Mouse (Mus musculus): ENCODE results near the gene Il10ra. TPM values are rescaled to one million over a fixed set of nuclear protein-coding genes. Genes with fewer than 3 reads are reported as not detected.

Gene Il10ra
- polyA plus RNA-seq, 1 experiment from 2014 or later, result 1.1 TPM

GRCm38 (mm10) chr9:45255431-45255830, 13.5 kb downstream of the Il10ra start:
- Histone ChIP-seq H3K4me3 (ENCODE audit: low read depth, low read length) (no peak overlapping the region), H3K9ac (ENCODE audit: low read length) (no peak overlapping the region), H3K4me1 (replicated peaks; ENCODE audit: control insufficient read depth, insufficient read depth) (no peaks in the 10 kb centered on the region), H3K27me3 (ENCODE audit: control insufficient read depth, insufficient read depth, low read length) (no peaks in the 10 kb centered on the region), H3K27ac (replicated peaks) (no peak overlapping the region), H3K36me3 (ENCODE audit: control insufficient read depth, insufficient read depth, low read length) (no peaks in the 10 kb centered on the region), H3K4me2 (replicated peaks; ENCODE audit: low read depth) (no peak overlapping the region), H3K9me3 (ENCODE audit: control insufficient read depth, low read length) (no peaks in the 10 kb centered on the region)
- TF ChIP-seq CTCF (IDR thresholded peaks at IDR 0.05; ENCODE audit: low read depth), result no peak
- TF ChIP-seq EP300 (optimal IDR thresholded peaks at IDR 0.05), result no peak
- WGBS, result 79% methylated on average over 4 of the region's 4 CpGs
- DNase-seq (ENCODE audit: low spot score) (no peak), ATAC-seq (ENCODE audit: low FRiP score, low TSS enrichment) (no peak)

- DNase-seq (ENCODE audit: low spot score), result no peak
- no peak for ATAC-seq (ENCODE audit: low FRiP score, low TSS enrichment)
- Histone ChIP-seq H3K27ac (replicated peaks) (no peak overlapping the region), H3K9me3 (ENCODE audit: control insufficient read depth, low read length) (no peaks in the 10 kb centered on the region), H3K4me2 (replicated peaks; ENCODE audit: low read depth) (no peak overlapping the region), H3K9ac (ENCODE audit: low read length) (no peak overlapping the region), H3K4me3 (ENCODE audit: low read depth, low read length) (no peak overlapping the region), H3K36me3 (ENCODE audit: control insufficient read depth, insufficient read depth, low read length) (no peaks in the 10 kb centered on the region), H3K27me3 (ENCODE audit: control insufficient read depth, insufficient read depth, low read length) (no peaks in the 10 kb centered on the region), H3K4me1 (replicated peaks; ENCODE audit: control insufficient read depth, insufficient read depth) (no peaks in the 10 kb centered on the region)
- no peak for TF ChIP-seq EP300 (optimal IDR thresholded peaks at IDR 0.05)
- no peak for TF ChIP-seq CTCF (IDR thresholded peaks at IDR 0.05; ENCODE audit: low read depth)
- WGBS, result 61% methylated on average over 4 of the region's 4 CpGs
Observed at GRCm38 (mm10) chr9:45254605-45255004, 14.3 kb downstream of the Il10ra start.

GRCm38 (mm10) chr9:45254021-45254420, 14.9 kb downstream of the Il10ra start:
- ATAC-seq (ENCODE audit: low FRiP score, low TSS enrichment), result no peak
- WGBS, result 55% methylated on average over 6 of the region's 6 CpGs
- DNase-seq (ENCODE audit: low spot score), result no peak
- Histone ChIP-seq H3K9me3 (ENCODE audit: control insufficient read depth, low read length) (no peaks in the 10 kb centered on the region), H3K4me1 (replicated peaks; ENCODE audit: control insufficient read depth, insufficient read depth) (no peaks in the 10 kb centered on the region), H3K9ac (ENCODE audit: low read length) (no peak overlapping the region), H3K36me3 (ENCODE audit: control insufficient read depth, insufficient read depth, low read length) (no peaks in the 10 kb centered on the region), H3K27me3 (ENCODE audit: control insufficient read depth, insufficient read depth, low read length) (no peaks in the 10 kb centered on the region), H3K4me3 (ENCODE audit: low read depth, low read length) (no peak overlapping the region), H3K27ac (replicated peaks) (no peak overlapping the region), H3K4me2 (replicated peaks; ENCODE audit: low read depth) (no peak overlapping the region)
- TF ChIP-seq EP300 (optimal IDR thresholded peaks at IDR 0.05) (no peak), CTCF (IDR thresholded peaks at IDR 0.05; ENCODE audit: low read depth) (no peak)

GRCm38 (mm10) chr9:45252395-45252794, 16.6 kb downstream of the Il10ra start:
- ATAC-seq (ENCODE audit: low FRiP score, low TSS enrichment), result no peak
- Histone ChIP-seq H3K4me3 (ENCODE audit: low read depth, low read length) (no peak overlapping the region), H3K9me3 (ENCODE audit: control insufficient read depth, low read length) (no peaks in the 10 kb centered on the region), H3K27me3 (ENCODE audit: control insufficient read depth, insufficient read depth, low read length) (no peaks in the 10 kb centered on the region), H3K4me1 (replicated peaks; ENCODE audit: control insufficient read depth, insufficient read depth) (no peaks in the 10 kb centered on the region), H3K9ac (ENCODE audit: low read length) (no peak overlapping the region), H3K27ac (replicated peaks) (no peak overlapping the region), H3K36me3 (ENCODE audit: control insufficient read depth, insufficient read depth, low read length) (no peaks in the 10 kb centered on the region), H3K4me2 (replicated peaks; ENCODE audit: low read depth) (no peak overlapping the region)
- 68% methylated on average over 6 of the region's 6 CpGs for WGBS
- TF ChIP-seq CTCF (IDR thresholded peaks at IDR 0.05; ENCODE audit: low read depth), result no peak
- no peak for TF ChIP-seq EP300 (optimal IDR thresholded peaks at IDR 0.05)
- DNase-seq (ENCODE audit: low spot score), result no peak

GRCm38 (mm10) chr9:45251990-45252389, 17.0 kb downstream of the Il10ra start:
- no peak overlapping the region for H3K4me2 ChIP-seq (replicated peaks; ENCODE audit: low read depth)
- no peaks in the 10 kb centered on the region for H3K27me3 ChIP-seq (ENCODE audit: control insufficient read depth, insufficient read depth, low read length)
- no peak for ATAC-seq (ENCODE audit: low FRiP score, low TSS enrichment)
- no peak overlapping the region for H3K4me3 ChIP-seq (ENCODE audit: low read depth, low read length)
- no peaks in the 10 kb centered on the region for H3K36me3 ChIP-seq (ENCODE audit: control insufficient read depth, insufficient read depth, low read length)
- H3K9ac ChIP-seq (ENCODE audit: low read length), result no peak overlapping the region
- H3K27ac ChIP-seq (replicated peaks), result no peak overlapping the region
- 66% methylated on average over 4 of the region's 4 CpGs for WGBS
- no peak for DNase-seq (ENCODE audit: low spot score)
- TF ChIP-seq CTCF (IDR thresholded peaks at IDR 0.05; ENCODE audit: low read depth) (no peak), EP300 (optimal IDR thresholded peaks at IDR 0.05) (no peak)
- H3K4me1 ChIP-seq (replicated peaks; ENCODE audit: control insufficient read depth, insufficient read depth), result no peaks in the 10 kb centered on the region
- H3K9me3 ChIP-seq (ENCODE audit: control insufficient read depth, low read length), result no peaks in the 10 kb centered on the region

GRCm38 (mm10) chr9:45251281-45251680, 17.7 kb downstream of the Il10ra start:
- Histone ChIP-seq H3K9me3 (ENCODE audit: control insufficient read depth, low read length) (no peaks in the 10 kb centered on the region), H3K27ac (replicated peaks) (no peak overlapping the region), H3K36me3 (ENCODE audit: control insufficient read depth, insufficient read depth, low read length) (no peaks in the 10 kb centered on the region), H3K4me2 (replicated peaks; ENCODE audit: low read depth) (no peak overlapping the region), H3K4me3 (ENCODE audit: low read depth, low read length) (no peak overlapping the region), H3K9ac (ENCODE audit: low read length) (no peak overlapping the region), H3K27me3 (ENCODE audit: control insufficient read depth, insufficient read depth, low read length) (no peaks in the 10 kb centered on the region), H3K4me1 (replicated peaks; ENCODE audit: control insufficient read depth, insufficient read depth) (no peaks in the 10 kb centered on the region)
- WGBS, result 72% methylated on average over 3 of the region's 3 CpGs
- DNase-seq (ENCODE audit: low spot score) (no peak), ATAC-seq (ENCODE audit: low FRiP score, low TSS enrichment) (no peak)
- TF ChIP-seq EP300 (optimal IDR thresholded peaks at IDR 0.05) (no peak), CTCF (IDR thresholded peaks at IDR 0.05; ENCODE audit: low read depth) (no peak)
